Mouse (Mus musculus) neutrophil, adult 83 days (primary cell): ENCODE results near the gene Frmpd1. TPM values are rescaled to one million over a fixed set of nuclear protein-coding genes. Genes with fewer than 3 reads are reported as not detected.

Experiments used
- total RNA-seq, 2 experiments: library from RNA; stranded (reverse); gene quantifications; one replicate each; pipeline ENCODE4 v1.2.4; 2023

Gene Frmpd1
- total RNA-seq = under 1 TPM; 0.07 to 0.09 TPM

GRCm38 (mm10) chr4:45184521-45185330, at the start of gene Frmpd1:
Frmpd1 (plus strand) TSS chr4:45184875.

GRCm38 (mm10) chr4:45296662-45297564, 112.2 kb downstream of the Frmpd1 start, which contains the start of gene Trmt10b:
Trmt10b (plus strand) TSS chr4:45297127.

Other genes starting within 250 kb of the Frmpd1 start
- gene Grhpr, start 203.5 kb upstream of the Frmpd1 start, total RNA-seq = 1 to 10 TPM; 4.1 to 6.1 TPM
- 1 to 10 TPM; 6.6 to 7.1 TPM for gene Zbtb5, start 172.5 kb upstream of the Frmpd1 start, total RNA-seq
- gene Polr1e, start 166.3 kb upstream of the Frmpd1 start, total RNA-seq = 10 to 100 TPM in 1 of 2 experiments, 1 to 10 TPM in 1; 7.5 to 10.3 TPM
- gene Fbxo10, start 100.3 kb upstream of the Frmpd1 start, total RNA-seq = 10 to 100 TPM; 12.7 to 18.5 TPM
- 10 to 100 TPM; 27.9 to 32.6 TPM for gene Tomm5, start 76.8 kb upstream of the Frmpd1 start, total RNA-seq
- 1 to 10 TPM; 3.6 to 5.7 TPM for gene Trmt10b, start 112.3 kb downstream of the Frmpd1 start, total RNA-seq
- 10 to 100 TPM; 14.9 to 17.8 TPM for gene Dcaf10, start 157.2 kb downstream of the Frmpd1 start, total RNA-seq
- gene Exosc3, start 157.9 kb downstream of the Frmpd1 start, total RNA-seq = 10 to 100 TPM; 20.7 to 21.4 TPM
- 10 to 100 TPM; 49.1 to 53.8 TPM for gene Slc25a51, start 223.9 kb downstream of the Frmpd1 start, total RNA-seq